Mouse (Mus musculus) frontal cortex, postnatal 25 days (tissue): ENCODE results near the gene Pccb.

Experiments
- DNase-seq, 2 experiments: peaks; one replicate each; pipeline ENCODE4 v3.0.0; 2022; ENCODE audit warnings: low spot score in 2 of 2

The Pccb gene

GRCm38 (mm10) chr9:101034448-101035098 lies at the start of gene Pccb:
Pccb (minus strand) TSS chr9:101034898.
- peak; percentile 95 to 97 for DNase-seq

DNA sequence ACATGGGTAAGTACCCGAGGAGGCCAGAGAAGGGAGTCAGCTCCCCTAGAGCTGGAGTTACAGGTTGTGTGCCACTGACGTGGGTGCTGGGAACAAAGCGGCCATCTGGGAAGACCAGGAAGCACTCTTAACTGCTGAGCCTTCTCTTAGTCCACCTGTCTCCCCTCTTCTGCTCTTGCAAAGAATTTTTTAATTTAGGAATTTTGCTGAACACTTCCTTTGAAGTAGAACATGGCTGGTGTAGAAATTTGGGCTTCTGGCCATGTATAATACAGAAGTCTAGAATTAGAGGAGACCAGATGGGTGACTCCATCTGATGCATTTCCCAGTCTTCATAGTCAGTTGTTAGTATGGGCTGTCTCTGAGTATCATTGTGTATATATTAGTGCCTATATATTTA lies 49.0 kb upstream of the Pccb start:
- no peak for DNase-seq

DNA sequence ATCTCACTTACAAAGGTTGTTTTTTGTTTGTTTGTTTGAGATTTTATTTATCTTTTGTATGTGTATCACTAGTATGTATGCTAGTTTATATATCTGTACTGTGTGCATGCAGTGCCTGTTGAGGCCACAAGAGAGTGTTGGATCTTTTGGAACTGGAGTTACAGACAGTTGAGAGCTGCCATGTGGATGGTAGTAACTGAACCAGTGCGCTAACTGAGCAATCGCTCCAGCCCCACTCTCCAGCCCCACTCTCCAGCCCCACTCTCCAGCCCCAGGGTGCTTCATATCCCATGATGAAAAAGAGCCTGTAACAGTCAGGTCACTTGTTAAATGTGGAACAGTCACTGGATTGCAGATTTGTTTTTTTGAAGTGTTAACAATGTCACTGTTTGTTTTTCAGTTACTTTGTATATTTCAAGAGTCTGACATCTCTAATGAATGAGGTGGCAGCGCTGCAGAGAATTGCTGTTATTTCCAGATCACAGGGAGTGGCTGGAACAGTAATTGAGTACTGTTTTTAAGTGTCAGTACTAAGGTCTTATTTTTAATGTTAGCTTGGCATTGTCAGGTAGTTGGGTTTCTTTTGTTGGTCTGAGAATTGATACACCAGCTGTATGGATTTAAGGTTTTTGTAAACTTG lies 45.5 kb upstream of the Pccb start:
- DNase-seq = no peak

- no peak for DNase-seq
Observed at GRCm38 (mm10) chr9:101078579-101078978, 43.9 kb upstream of the Pccb start.

DNA sequence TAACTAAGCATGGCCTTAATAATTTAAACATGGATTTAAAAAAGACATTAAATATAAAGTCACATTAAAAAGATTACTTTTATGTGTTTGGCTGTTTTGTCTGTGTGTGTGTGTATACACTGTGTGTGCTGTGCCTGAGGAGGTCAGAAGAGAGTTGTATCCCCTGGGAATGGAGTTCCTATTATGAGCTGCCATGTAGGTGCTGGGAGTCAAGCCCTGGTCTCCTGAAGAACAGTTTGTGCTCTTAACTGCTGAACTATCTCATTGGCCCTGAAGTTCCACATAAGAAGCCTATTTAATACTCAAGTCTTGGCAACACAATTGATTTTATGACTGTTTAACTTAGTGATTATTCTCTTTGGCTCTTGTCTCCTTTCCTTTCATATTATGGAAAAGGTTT lies 42.8 kb upstream of the Pccb start:
- DNase-seq = no peak

DNA sequence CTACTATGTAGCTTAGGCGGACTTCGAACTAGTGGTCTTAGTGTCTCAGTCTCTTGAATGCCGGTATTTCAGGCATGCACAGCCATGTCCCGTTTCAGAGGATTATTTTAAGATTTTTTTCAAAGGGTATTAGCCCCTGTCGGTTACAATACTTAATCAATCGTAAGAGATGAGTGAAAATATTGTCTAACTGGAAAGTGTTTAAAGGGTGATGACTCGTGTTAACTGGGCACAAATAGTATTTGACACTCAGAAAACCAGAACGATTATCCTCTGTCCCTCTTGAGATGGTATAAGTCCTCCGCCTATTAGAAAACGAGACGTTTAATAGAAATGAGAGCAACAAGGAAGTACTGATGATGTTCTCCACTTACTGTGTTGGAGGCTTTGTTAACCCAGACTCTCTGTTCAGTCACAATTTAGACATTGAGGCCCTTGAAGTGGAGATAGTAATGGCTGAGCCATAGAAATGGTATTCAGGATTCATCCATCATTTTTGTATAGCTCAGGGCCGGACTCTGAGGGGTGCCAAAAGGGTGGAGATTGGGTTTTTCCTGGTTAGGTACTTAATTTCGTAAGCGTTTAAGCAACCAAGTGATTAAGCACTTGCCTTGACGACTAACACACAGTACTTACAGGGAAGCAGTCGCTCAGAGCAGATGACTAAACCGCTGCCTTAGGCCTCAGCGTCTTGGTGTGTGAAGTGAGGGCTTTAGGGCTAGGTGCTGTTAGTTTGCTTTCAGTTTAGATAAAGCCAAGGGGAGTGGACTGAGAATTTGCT lies 41.6 kb upstream of the Pccb start:
- DNase-seq = no peak

DNA sequence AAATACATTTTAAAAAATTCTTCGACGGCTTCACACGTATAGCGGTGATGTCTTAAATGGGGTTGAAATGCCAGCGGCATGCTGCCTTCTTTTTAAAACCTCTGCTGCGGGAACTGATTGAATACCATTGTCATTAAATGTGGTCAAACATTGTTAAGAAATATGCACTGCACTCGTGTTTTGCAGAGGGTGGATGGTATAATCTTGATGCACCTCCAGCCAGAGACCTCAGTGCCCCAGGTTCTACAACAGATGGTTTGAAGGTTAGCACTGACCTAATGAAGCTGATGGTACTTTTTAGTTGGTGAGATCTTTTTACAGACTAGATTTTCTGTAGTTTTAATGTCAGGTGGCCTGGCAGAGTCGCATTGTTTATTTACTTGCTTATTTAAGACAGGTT lies 41.0 kb upstream of the Pccb start:
- DNase-seq = no peak

GRCm38 (mm10) chr9:101075091-101075581 lies 40.4 kb upstream of the Pccb start:
- DNase-seq = no peak

- DNase-seq = peak; percentile 62 to 67
Observed at GRCm38 (mm10) chr9:101074332-101075021, 39.8 kb upstream of the Pccb start.

DNA sequence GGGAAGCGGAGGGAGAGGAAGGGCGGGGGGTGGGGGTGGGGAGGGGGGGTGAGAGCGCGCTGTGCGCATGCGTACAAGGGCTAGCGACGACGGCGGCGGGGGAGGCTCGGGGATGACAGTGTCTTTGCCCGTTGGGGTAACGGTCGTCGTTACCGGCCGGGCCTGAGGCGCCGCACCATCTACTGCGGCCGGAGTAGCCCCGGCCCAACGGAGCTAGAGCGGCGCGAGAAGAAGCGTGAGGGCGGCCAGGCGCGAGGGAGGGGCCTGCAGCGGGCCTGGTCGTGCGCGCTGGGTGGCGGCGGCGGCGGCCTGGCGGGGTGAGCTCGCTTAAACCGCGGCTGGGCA lies 39.3 kb upstream of the Pccb start, which contains the start of gene Msl2:
Msl2 (plus strand) TSS at position 115 of the 345 bp plus-strand sequence.
- DNase-seq = no peak

DNA sequence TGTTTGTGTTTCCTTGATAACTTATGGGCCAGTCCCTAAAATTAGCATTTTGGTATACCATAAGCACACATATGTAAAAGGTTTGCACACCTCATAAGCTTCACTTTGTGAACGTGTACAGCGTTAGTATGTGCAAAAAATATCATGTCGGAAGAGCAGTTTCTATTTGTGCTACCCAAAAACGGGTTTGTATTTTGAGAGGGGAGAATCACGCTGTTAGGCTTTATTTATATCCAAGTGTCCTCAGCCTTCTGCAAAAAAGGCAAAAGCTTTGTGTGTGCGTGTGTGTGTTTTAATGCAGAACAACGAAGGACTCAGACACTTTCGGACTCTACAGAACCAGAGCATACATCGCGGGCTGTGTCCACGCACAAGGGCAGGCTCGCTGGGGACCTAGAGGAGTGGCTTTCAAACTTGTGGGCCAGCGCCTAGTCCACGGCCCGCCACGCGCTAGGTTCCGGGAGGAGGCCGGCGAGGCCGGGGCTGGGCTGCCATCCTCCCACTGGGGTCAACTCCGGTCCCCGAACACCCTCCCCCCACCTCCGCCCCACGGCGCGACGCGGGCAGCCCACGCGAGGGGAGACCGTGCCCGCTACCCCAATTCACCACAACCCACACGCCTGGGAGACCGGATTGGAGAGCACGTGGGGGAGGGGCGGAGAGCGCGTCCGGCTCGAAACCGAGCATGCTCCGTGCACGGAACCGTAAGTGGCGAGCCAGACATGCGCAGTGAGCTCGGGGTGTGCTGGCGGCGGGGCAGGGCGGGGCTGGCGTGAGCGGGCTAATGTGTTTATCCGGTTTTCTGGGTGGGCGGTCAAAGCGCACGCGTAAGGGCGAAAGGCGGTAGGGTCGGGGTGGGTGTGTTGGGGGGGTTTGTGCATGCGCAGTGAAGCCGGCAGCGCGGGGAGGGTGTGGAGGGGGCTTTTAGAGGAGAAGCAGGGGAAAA lies 38.6 kb upstream of the Pccb start:
- peak; percentile 96 to 98 for DNase-seq

DNA sequence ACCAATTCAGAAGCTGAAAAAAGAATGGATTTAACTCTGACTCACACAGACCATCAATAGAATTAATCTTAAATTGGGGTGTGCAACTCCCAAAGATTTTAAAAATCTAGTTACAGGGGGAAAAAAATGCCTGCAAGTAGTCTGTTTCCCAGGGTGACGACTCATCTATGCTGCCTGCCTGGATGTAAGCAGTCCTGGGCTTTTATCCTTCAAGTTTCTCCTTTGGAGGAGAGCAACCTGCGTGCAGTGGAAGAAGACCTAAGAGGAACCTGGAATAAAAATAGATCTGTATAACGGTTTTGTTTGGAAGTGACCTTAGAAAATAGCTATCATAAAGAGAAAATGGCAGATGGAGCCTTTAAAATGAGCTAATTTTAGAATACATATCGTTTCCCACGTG lies 37.8 kb upstream of the Pccb start:
- DNase-seq = no peak

- DNase-seq = no peak
Observed at GRCm38 (mm10) chr9:101069781-101070180, 35.1 kb upstream of the Pccb start.

DNA sequence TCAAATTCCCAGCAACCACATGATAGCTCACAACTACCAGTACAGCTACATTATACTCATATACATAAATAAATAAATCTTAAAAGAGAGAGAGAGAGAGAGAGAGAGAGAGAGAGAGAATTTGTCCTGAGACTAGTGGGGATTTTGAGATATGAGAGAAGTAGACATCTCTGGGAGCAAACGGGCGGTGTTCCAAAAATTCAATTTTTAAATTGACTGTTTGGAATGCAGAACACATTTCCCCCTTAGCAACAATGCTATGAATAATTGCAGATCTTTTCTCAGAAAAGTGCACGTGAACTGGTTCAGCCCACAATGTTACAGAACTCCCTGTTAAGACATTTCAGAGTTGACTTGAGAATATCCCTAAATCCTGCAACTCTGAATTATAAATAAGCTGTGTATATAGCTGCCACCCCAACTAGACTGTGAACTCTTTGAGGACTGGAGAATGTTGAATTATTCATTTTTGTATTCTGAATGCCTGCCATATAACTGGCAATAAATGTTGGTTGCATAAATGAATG lies 30.4 kb upstream of the Pccb start:
- no peak for DNase-seq

GRCm38 (mm10) chr9:101062253-101062780 lies 27.6 kb upstream of the Pccb start:
- no peak for DNase-seq

- DNase-seq = no peak
Observed at GRCm38 (mm10) chr9:101061035-101061434, 26.3 kb upstream of the Pccb start.

DNA sequence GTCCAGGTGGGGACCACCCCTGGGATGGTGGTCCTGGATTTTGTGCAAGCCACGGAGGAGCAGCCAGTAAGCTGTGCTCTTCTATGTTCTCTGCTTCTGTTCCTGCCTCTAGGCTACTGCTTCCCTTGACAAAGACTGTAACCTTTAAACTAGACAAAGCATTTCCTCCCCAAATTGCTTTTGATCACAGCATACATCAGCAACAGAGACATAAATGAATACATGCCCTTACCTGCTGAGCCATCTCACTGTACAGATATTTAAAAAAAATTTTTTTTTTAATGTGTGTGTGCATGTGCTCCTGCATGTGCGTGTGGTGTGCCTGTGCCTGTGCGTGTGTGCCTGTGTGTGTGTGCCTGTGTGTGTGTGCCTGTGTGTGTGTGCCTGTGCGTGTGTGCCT lies 22.5 kb upstream of the Pccb start:
- DNase-seq = no peak

- DNase-seq = no peak
Observed at GRCm38 (mm10) chr9:101053279-101053678, 18.6 kb upstream of the Pccb start.

- DNase-seq = no peak
Observed at GRCm38 (mm10) chr9:101052691-101053090, 18.0 kb upstream of the Pccb start.

GRCm38 (mm10) chr9:101052007-101052406 lies 17.3 kb upstream of the Pccb start:
- DNase-seq = no peak
